Mouse (Mus musculus): Measurements from ENCODE around the gene Tmem150c.

DNA sequence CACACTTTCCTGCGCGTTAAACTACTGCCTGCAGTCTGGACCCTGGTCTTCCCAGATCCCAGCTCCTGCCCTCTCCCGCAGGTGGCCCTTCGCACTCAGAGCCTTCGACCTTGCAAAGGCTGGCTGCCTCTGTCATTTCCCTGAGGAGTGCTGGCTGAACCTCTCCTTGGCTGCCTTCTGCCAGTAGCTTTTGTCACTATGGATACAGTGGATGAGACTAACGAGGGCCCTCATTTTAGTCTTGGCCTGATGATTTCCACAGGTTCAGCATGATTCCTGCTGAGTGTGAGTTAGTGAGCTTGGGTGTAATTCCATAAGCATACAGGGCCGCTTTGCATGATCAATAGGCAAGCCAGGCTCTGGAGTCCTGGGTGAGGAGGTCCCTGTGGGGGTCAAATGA, 16.0 kb upstream of the Tmem150c start:
- TF ChIP-seq CTCF (conservative IDR thresholded peaks at IDR 0.05; ENCODE audit: low read length) (no peak), POU5F1 (IDR thresholded peaks at IDR 0.05; ENCODE audit: borderline replicate concordance, low read length) (no peak)
